ENCODE assay signal across 11 mouse cellular contexts in the genomic region with DNA sequence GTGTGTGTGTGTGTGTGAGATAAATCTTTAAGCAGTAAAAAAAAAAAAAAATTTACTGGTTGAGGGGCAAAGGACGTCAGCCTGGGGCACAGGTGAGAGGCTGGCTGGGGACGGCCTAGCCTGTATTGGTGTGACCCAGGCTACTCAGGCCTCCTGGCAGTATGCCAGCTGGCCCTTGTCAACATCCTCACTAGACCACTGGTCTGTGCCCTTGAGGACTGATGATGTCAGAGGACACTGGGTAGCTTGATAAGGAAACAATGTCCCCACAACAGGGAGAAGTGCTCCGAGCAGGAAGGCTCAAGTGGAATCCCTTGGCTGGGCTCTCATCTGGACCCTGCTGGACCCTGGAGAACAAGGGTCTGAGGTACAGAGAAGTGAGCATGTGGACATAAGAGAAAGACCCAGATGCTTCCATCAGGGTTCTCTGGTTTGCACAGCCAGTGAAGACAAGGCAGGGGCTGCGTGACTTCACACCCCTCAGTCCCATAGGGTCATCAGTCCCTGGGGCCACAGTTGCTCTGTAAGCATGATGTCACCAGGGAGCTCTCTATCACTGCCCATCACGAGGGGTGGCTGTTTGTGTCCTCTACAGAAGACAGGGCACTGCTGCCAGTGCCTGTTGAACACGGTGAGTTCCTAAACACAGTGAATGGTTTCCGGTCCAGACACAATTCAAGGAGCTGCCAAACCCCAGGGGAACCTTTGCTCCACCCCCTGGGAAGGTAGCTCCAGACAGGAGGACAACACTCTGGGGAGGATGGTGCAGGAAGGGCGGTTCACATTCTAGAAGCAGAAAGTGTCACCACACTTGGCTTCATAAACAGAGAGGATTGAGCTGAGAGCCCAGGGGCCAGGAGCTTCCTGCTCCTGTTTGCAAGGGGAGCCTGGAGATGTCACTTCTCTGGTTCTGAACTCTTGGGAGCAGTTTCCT. TPM values are rescaled to one million over a fixed set of nuclear protein-coding genes. Genes with fewer than 3 reads are reported as not detected.
DNase-seq lines count a peak whose midpoint lies in the region; ATAC-seq and TF ChIP-seq lines count a peak whose summit lies in the region.
"Had no signal": no experiment of that assay in that cellular context is flagged by ENCODE, and none has a peak within 500 bp of the region (broad histone marks: within the 10 kb centered on the region; RNA-seq: fewer than 3 reads in every experiment).

No protein-coding gene starts in this region.

- H3K27me3 ChIP-seq in cerebellum, adult 2 months (ENCODE audit: control insufficient read depth, insufficient read depth, low read length) = no peaks in the 10 kb centered on the region
- H3K27me3 ChIP-seq in heart, embryonic 15.5 days = 0 out of 2 replicates have a peak, but pooled peaks cover 5% of the 10 kb centered on the region
- H3K27me3 ChIP-seq in hindbrain, embryonic 13.5 days = no peaks in the 10 kb centered on the region; the same call in 1 of the 2 replicates
- H3K27me3 ChIP-seq: embryonic facial prominence, embryonic 12.5 days; hindbrain, embryonic 15.5 days had no signal

- no peak for TF ChIP-seq CTCF in cerebellum, adult 2 months (IDR thresholded peaks at IDR 0.05; ENCODE audit: borderline replicate concordance, insufficient read depth, low read depth, low read length)

- no peak overlapping the region for H3K4me2 ChIP-seq in heart, embryonic 15.5 days
- H3K4me2 ChIP-seq in hindbrain, embryonic 13.5 days = no peak overlapping the region
- H3K4me2 ChIP-seq: embryonic facial prominence, embryonic 12.5 days; hindbrain, embryonic 15.5 days had no signal

- H3K4me3 ChIP-seq in cerebellum, adult 2 months (replicated peaks; ENCODE audit: insufficient read depth, low read depth, low read length) = no peak overlapping the region
- H3K4me3 ChIP-seq in heart, embryonic 15.5 days = no peak overlapping the region
- no peak overlapping the region for H3K4me3 ChIP-seq in hindbrain, embryonic 13.5 days
- H3K4me3 ChIP-seq: embryonic facial prominence, embryonic 12.5 days; hindbrain, embryonic 15.5 days had no signal

- ATAC-seq in heart, embryonic 15.5 days (replicated peaks; ENCODE audit: insufficient number of reproducible peaks, insufficient read depth, low FRiP score, low read depth) = peak; percentile 84
- peak; percentile 51; the same call in 1 of the 2 replicates for ATAC-seq in megakaryocyte-erythroid progenitor cell, adult 5-6 weeks (replicated peaks; ENCODE audit: low FRiP score, low TSS enrichment, poor library complexity, severe bottlenecking)
- no peak for ATAC-seq in hindbrain, embryonic 13.5 days (ENCODE audit: low FRiP score)

- DNase-seq in cerebellum, adult 2 months = peak in 1 of 2 experiments; percentile 40
- DNase-seq in cerebellum, postnatal 25 days = no peak
- peak; percentile 70 to 90 for DNase-seq in kidney, postnatal 25 days
- no peak for DNase-seq in left cerebral cortex, postnatal 25 days (ENCODE audit: low spot score in 2 of 2)
- no peak for DNase-seq in yolk sac, embryonic 10.5 days (ENCODE audit: low spot score)

- intact Hi-C loops in left cerebral cortex, postnatal 25 days (cut with DNase I) = no loop called here

- H3K36me3 ChIP-seq in heart, embryonic 15.5 days = no peaks in the 10 kb centered on the region
- H3K36me3 ChIP-seq in hindbrain, embryonic 13.5 days = no peaks in the 10 kb centered on the region
- H3K36me3 ChIP-seq: embryonic facial prominence, embryonic 12.5 days; hindbrain, embryonic 15.5 days had no signal

- WGBS in cerebellum, adult 2 months = 31% methylated on average over 8 of the region's 8 CpGs
- 33% methylated on average over 8 of the region's 8 CpGs for WGBS in heart, embryonic 15.5 days
- WGBS in hindbrain, embryonic 13.5 days = 64% methylated on average over 8 of the region's 8 CpGs

- no peak overlapping the region for H3K9ac ChIP-seq in heart, embryonic 15.5 days
- H3K9ac ChIP-seq in hindbrain, embryonic 13.5 days = no peak overlapping the region
- H3K9ac ChIP-seq: embryonic facial prominence, embryonic 12.5 days; hindbrain, embryonic 15.5 days had no signal

- peaks cover 61% of the 10 kb centered on the region for H3K4me1 ChIP-seq in cerebellum, adult 2 months (ENCODE audit: control insufficient read depth, insufficient read depth, low read length)
- peaks cover 40% of the 10 kb centered on the region for H3K4me1 ChIP-seq in heart, embryonic 15.5 days (replicated peaks)
- 0 out of 2 replicates have a peak, but pooled peaks cover 3% of the 10 kb centered on the region for H3K4me1 ChIP-seq in hindbrain, embryonic 13.5 days (replicated peaks)

- H3K27ac ChIP-seq in cerebellum, adult 2 months (ENCODE audit: insufficient read depth, low read length) = peak overlapping the region; percentile 28
- H3K27ac ChIP-seq in heart, embryonic 15.5 days = peak overlapping the region; percentile 86
- no peak overlapping the region for H3K27ac ChIP-seq in hindbrain, embryonic 13.5 days
- H3K27ac ChIP-seq: embryonic facial prominence, embryonic 12.5 days; hindbrain, embryonic 15.5 days had no signal

- no peaks in the 10 kb centered on the region for H3K9me3 ChIP-seq in heart, embryonic 15.5 days (replicated peaks)
- no peaks in the 10 kb centered on the region for H3K9me3 ChIP-seq in hindbrain, embryonic 13.5 days
- H3K9me3 ChIP-seq: embryonic facial prominence, embryonic 12.5 days; hindbrain, embryonic 15.5 days had no signal

- no peak for TF ChIP-seq POLR2A in cerebellum, adult 2 months (IDR thresholded peaks at IDR 0.05; ENCODE audit: borderline replicate concordance, insufficient read depth, low read length)

RNA-seq across cellular contexts. Expression of a gene that starts 12.8 kb away (rescaled TPM):
- 154 and 160 TPM in 2 replicates for polyA plus RNA-seq in cerebellum, adult 2 months (2012; rRNA removed)
- 18.5 and 20.5 TPM in 2 replicates for polyA plus RNA-seq in heart, embryonic 15.5 days (2015; fragmentation: Nextera tagmentation; extraction: Ambion mirVana)
- total RNA-seq in megakaryocyte-erythroid progenitor cell, adult 5-6 weeks (2014; fragmentation: Nextera tagmentation) = not detected in 2 replicates
- total RNA-seq in megakaryocyte-erythroid progenitor cell, adult 5-6 weeks (2017) = not detected in 2 replicates
- 100 to 1,000 TPM; 195 to 200 TPM for total RNA-seq in left cerebral cortex, postnatal 25 days (2021)
- polyA plus RNA-seq in hindbrain, embryonic 13.5 days (2015; fragmentation: Nextera tagmentation; extraction: Ambion mirVana) = 10.2 and 10.6 TPM in 2 replicates

RNA-seq across cellular contexts. Expression of a gene that starts 29.1 kb away (rescaled TPM):
- polyA plus RNA-seq in cerebellum, adult 2 months (2012; rRNA removed) = 0.14 and 0.18 TPM in 2 replicates
- polyA plus RNA-seq in heart, embryonic 15.5 days (2015; fragmentation: Nextera tagmentation; extraction: Ambion mirVana) = 0.28 and 0.76 TPM in 2 replicates
- not detected in 2 replicates for total RNA-seq in megakaryocyte-erythroid progenitor cell, adult 5-6 weeks (2014; fragmentation: Nextera tagmentation)
- total RNA-seq in megakaryocyte-erythroid progenitor cell, adult 5-6 weeks (2017) = not detected in 2 replicates
- total RNA-seq in left cerebral cortex, postnatal 25 days (2021) = under 1 TPM in 1 of 2 experiments, not detected in 1; 0.25 TPM
- 0.83 and 1.9 TPM in 2 replicates for polyA plus RNA-seq in hindbrain, embryonic 13.5 days (2015; fragmentation: Nextera tagmentation; extraction: Ambion mirVana)
- polyA plus RNA-seq: stomach, embryonic 14.5 days had no signal

RNA-seq across cellular contexts. Expression of a gene that starts 40.4 kb away (rescaled TPM):
- 19.8 and 24.2 TPM in 2 replicates for polyA plus RNA-seq in cerebellum, adult 2 months (2012; rRNA removed)
- polyA plus RNA-seq in heart, embryonic 15.5 days (2015; fragmentation: Nextera tagmentation; extraction: Ambion mirVana) = 0.77 and 0.96 TPM in 2 replicates
- total RNA-seq in megakaryocyte-erythroid progenitor cell, adult 5-6 weeks (2014; fragmentation: Nextera tagmentation) = 0.77 TPM in 1 of 2 replicates, not detected in the other
- total RNA-seq in megakaryocyte-erythroid progenitor cell, adult 5-6 weeks (2017) = 0.84 and 2.4 TPM in 2 replicates
- total RNA-seq in left cerebral cortex, postnatal 25 days (2021) = 10 to 100 TPM in 1 of 2 experiments, 1 to 10 TPM in 1; 9.1 to 11.6 TPM
- 2.8 and 3.2 TPM in 2 replicates for polyA plus RNA-seq in hindbrain, embryonic 13.5 days (2015; fragmentation: Nextera tagmentation; extraction: Ambion mirVana)

Comparison
In these comparisons a context has a peak if more than half of its experiments do, and no peak if none do; other contexts are left out.
1. DNase-seq: peak in kidney, postnatal 25 days (2 of 2); none in cerebellum, postnatal 25 days (0 of 2), left cerebral cortex, postnatal 25 days (0 of 2) and yolk sac, embryonic 10.5 days (single experiment).